Mouse (Mus musculus) B cell, adult 62 days (primary cell): Measurements from ENCODE around the gene Kif18b. TPM values are rescaled to one million over a fixed set of nuclear protein-coding genes. Genes with fewer than 3 reads are reported as not detected.

Source experiments
- total RNA-seq: library from RNA; stranded (reverse); gene quantifications from 4 replicates; pipeline ENCODE4 v1.2.4, GENCODE M21; 2023

Kif18b gene
- 0.38 to 0.83 TPM (median 0.46 TPM) in 4 replicates for total RNA-seq

DNA sequence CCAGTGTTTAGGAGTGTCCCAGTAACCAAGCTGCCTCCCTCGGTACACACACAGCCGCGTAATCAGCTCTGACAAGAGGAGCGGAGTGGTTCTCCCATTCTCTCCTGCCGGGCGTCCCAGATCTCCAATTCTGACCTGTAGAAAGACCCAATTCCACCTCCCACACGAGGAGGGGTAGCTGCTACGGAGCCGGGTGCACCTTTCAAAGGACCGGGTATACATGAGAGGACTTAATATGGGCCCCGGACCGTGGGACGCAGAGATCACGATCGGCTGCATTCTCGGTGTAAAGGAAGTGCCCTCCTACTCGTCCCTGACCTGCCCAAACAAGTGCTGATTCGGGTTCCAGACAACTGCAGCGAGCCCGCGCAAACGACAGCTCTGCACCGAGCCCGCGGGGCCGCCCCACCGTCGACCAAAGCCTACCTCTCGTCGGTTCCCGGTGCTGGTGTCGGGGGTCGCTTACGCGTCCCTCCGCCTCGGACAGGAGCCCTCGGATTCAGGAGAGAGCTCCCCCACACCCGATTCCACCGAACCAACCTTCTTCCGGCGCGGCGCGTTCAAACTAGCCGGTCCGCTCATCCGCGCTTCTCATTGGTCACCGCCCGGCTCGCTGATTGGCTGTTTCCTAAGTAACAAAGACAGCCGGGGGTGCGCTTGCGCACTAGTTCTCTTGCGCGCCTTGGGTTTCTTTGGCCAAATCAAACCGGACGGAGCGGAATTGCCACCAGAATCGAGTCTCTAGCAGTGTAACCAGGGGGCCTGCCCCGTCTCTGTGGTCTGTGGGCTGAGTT is at the start of gene Kif18b:
Gene Kif18b, minus strand, starts transcription at position 568 of the 794 bp plus-strand sequence.

DNA sequence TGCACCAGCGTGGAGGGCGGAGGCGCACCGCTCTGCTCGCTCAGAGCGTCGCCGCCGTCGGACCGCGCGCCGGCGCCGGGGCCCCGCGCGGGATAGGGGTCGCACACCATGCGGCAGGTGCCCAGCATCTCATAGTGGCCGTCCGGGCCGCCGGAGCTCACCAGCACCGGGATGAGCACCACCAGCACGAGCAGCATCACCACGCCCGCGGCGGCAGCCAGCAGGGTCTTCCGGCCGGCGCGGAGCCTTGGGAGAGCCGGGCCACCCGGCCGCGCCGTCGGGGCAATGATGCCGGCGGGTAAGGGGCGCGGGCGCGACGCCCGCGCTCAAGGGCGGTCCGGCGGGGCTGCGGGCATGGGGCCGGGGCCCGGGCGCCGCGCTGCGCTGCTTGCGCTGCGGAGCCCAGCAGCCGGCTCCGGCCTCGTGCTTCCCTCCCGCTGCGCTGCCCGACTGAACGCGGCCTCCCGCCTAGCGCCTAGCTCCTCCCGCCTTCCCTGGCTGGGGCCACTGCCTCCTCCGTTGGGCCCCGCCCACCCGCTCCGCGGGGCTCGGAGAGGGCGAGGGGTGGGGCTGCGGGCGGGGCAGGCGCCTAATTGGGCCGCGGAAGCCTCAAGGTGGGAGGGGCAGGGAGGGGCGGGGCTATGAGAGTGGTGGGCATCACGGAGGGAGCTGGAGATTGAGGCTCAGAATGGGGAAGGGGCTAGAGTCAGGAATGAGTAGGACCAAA is 21.5 kb upstream of the Kif18b start, which contains the start of gene C1ql1:
Gene C1ql1, minus strand, starts transcription at position 424 of the 727 bp plus-strand sequence.

DNA sequence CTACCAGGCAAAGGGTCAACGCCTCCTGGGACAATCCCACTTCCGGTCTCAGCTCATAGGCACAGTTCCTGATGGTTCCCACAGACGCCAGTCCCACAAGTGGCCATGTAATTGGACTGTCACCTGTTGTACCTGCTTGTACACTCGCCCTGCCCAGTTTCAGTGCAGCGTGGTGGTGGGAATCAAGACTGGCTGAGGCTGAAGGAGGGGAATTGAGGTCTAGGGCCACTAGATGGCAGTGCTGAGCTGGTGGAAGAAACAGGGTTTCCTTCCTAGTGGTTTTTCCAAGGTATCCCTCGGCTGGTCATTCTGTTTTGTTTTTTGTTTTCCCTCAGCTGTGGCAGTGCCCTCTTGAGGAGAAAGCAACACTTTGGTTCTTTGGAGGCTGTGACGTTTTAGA is 24.2 kb downstream of the Kif18b start, which contains the start of gene Gfap:
Gene Gfap, minus strand, starts transcription at position 150 of the 400 bp plus-strand sequence.

DNA sequence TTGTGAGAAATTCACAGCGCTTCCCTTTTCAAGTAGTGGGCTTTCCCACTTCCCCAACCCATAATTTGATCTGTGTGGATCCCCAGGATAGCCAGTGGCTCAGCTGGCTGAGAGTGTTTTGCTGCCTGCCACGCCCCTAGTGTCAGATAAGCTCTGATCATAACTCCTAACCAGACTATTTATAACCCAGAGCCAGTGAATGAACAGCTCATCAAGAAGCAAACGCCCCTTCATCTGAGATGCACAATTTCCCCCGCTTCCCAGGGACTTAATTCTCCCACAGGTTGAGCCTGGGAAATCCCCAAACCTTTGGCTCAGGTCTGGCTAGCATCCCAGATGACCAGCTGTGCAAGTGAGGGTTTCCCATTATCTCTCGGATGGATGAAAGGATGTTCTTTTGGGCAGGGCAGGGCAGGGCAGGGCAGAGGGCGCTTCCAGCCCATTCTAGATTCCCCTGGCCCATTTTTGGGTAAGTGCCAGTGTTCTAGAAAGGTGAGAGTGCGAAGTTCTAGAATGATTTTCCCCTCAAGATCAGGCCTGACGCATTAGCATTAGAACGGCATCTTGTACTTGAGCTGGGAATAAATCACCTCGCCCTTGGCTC is 40.2 kb downstream of the Kif18b start, which contains the start of gene Fam187a:
Gene Fam187a, plus strand, starts transcription at position 554 of the 604 bp plus-strand sequence.

DNA sequence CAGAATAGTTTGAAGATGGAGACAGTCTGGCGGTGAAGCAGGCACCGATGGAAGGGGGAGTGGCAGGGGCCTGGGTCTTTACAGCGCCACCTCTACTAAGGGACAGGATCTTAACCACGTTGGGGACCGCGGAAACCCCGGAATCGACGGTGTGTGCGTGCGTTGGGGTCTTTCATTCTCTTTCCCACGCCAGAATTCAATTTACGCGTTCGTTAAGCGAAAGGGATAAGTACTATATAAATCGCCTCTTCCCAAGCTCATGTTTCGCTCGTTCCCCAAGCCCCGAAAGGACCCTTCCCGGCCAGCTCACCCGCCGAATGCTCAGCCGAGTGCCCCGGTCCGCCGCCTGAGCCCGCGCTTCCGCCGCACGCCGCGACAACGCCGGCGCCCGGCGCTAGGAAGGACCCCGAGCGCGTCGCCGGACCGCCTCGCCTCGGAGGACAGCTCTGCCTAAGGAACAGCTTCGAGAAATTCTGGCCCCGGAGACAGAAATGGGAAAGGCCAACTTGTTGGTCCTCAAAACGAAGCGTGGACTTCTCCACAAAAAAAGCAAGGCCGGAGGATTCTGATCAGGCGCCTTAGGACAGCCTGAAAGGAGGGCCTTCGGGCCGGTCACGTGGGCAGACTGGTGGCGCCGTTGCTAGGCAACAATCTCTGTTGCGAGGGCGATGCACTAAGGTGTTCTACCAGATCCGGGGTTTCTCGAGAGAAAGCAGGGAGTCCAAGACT is 44.2 kb downstream of the Kif18b start, which contains the start of the genes Eftud2 and Ccdc103:
Gene Eftud2, minus strand, starts transcription at position 401 of the 729 bp plus-strand sequence.
Gene Ccdc103, plus strand, starts transcription at position 620 of the 729 bp plus-strand sequence.

Other genes with a start within 250 kb of the Kif18b start
- 25.1 to 37.5 TPM (median 30.4 TPM) in 4 replicates for gene Ccdc43, start 227.3 kb downstream of the Kif18b start, total RNA-seq
- 2.1 TPM in 1 of 4 replicates, not detected in the others for gene Adam11, start 163.7 kb downstream of the Kif18b start, total RNA-seq
- gene Gjc1, start 105.4 kb downstream of the Kif18b start, total RNA-seq: not detected in 4 replicates
- not detected in 4 replicates for gene Higd1b, start 89.3 kb downstream of the Kif18b start, total RNA-seq
- 133 to 168 TPM (median 155 TPM) in 4 replicates for gene Eftud2, start 44.1 kb downstream of the Kif18b start, total RNA-seq
- not detected in 4 replicates for gene Ccdc103, start 43.9 kb downstream of the Kif18b start, total RNA-seq
- not detected in 4 replicates for gene Fam187a, start 40.0 kb downstream of the Kif18b start, total RNA-seq
- gene Gfap, start 24.2 kb downstream of the Kif18b start, total RNA-seq: not detected in 4 replicates
- gene C1ql1, start 21.6 kb upstream of the Kif18b start, total RNA-seq: not detected in 4 replicates
- 64.9 to 70.9 TPM (median 67.6 TPM) in 4 replicates for gene Nmt1, start 103.1 kb upstream of the Kif18b start, total RNA-seq
- 13.1 to 16.8 TPM (median 14.1 TPM) in 4 replicates for gene Dcakd, start 103.2 kb upstream of the Kif18b start, total RNA-seq
- 2.2 to 3.2 TPM (median 2.7 TPM) in 4 replicates for gene Plcd3, start 176.5 kb upstream of the Kif18b start, total RNA-seq
- 46.9 to 51.0 TPM (median 48.0 TPM) in 4 replicates for gene Acbd4, start 176.6 kb upstream of the Kif18b start, total RNA-seq
- gene Hexim1, start 191.1 kb upstream of the Kif18b start, total RNA-seq: 58.8 to 66.9 TPM (median 59.9 TPM) in 4 replicates
- 2.2 to 7.7 TPM (median 4.4 TPM) in 4 replicates for gene Hexim2, start 207.3 kb upstream of the Kif18b start, total RNA-seq
- gene Fmnl1, start 246.0 kb upstream of the Kif18b start, total RNA-seq: 348 to 376 TPM (median 367 TPM) in 4 replicates